Mouse (Mus musculus): ENCODE measurements around the gene C1qtnf1. TPM values are rescaled to one million over a fixed set of nuclear protein-coding genes. Genes with fewer than 3 reads are reported as not detected.

C1qtnf1 gene
- polyA plus RNA-seq, 1 experiment from 2014 or later: 3.3 TPM

DNA sequence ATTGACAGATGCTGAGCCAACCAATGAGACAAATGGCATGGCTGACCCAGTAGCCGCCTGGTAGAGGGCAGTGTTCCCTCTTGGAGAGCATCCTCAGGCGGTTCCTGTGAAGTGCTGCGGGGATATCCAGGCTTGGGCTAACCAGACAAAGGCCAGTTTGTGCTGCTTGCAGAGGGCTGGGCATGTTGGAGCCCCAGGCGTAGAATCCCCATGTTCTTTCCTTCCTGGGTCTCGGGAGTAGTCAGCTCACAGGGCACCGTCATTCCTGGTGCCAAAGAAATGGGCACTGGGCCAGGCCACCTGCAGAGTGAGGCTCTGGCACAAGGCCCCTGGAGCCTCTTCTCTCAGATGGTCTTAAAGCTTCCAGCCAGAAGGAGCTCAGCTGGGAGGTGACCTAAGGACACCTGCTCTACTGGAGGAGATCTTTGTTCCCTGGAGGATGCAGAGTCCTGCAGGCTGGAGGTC, 8.5 kb downstream of the C1qtnf1 start:
- Histone ChIP-seq H3K4me3 (ENCODE audit: low read depth, low read length) (no peak overlapping the region), H3K4me1 (ENCODE audit: control insufficient read depth, insufficient read depth, low read length) (peaks cover 24% of the 10 kb centered on the region), H3K27ac (ENCODE audit: low read depth, low read length) (no peak overlapping the region), H3K36me3 (ENCODE audit: control insufficient read depth, insufficient read depth, low read length) (no peaks in the 10 kb centered on the region), H3K9ac (replicated peaks; ENCODE audit: low read depth, low read length) (no peak overlapping the region), H3K4me2 (ENCODE audit: low read depth, low read length) (no peak overlapping the region), H3K9me3 (ENCODE audit: control insufficient read depth, low read length) (no peaks in the 10 kb centered on the region), H3K27me3 (ENCODE audit: control insufficient read depth, insufficient read depth, low read length) (no peaks in the 10 kb centered on the region)
- 37% methylated on average over 6 of the region's 6 CpGs for WGBS
- ATAC-seq (ENCODE audit: low read depth): peak; percentile 50; the same call in 1 of the 2 replicates

DNA sequence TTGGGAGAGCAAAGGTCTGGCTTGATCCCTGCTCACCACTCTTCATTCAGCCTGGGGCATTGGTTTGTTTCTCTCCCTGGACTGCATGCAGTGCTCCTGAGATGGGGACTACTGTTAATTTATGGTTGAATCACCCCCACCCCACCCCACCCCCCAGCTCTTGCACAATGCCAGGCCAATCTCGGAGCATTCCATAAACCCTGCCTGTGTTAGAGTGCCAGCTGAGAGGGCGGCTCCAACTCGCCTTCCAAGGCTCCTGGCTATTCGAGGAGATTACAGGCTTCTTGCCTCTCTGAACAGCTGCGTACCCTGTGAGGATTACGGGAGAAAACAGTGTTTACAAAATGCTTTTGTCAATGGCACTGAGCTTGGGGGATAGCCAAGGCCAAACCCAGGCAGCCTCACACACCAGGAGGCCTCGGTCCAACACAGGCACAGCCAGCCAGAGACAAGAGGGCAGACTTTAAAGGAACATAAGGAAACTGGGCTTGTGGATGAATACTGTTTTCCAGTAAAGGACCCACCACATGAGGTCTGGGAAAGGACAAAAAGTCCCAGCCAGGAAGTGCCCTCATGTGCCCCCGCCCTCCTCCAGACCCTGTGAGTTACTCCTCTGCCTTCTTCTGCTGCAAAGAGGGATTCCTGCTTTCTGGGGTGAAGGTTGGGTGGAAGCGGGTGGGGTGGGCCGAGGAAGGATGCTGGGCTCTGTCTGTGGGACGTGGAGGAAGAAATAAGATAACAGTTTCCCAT, 10.8 kb downstream of the C1qtnf1 start:
- Histone ChIP-seq H3K27ac (ENCODE audit: low read depth, low read length) (peak overlapping the region; percentile 62), H3K4me2 (ENCODE audit: low read depth, low read length) (no peak overlapping the region), H3K9ac (replicated peaks; ENCODE audit: low read depth, low read length) (no peak overlapping the region), H3K27me3 (ENCODE audit: control insufficient read depth, insufficient read depth, low read length) (no peaks in the 10 kb centered on the region), H3K4me3 (ENCODE audit: low read depth, low read length) (no peak overlapping the region), H3K4me1 (ENCODE audit: control insufficient read depth, insufficient read depth, low read length) (peaks cover 20% of the 10 kb centered on the region), H3K36me3 (ENCODE audit: control insufficient read depth, insufficient read depth, low read length) (no peaks in the 10 kb centered on the region), H3K9me3 (ENCODE audit: control insufficient read depth, low read length) (no peaks in the 10 kb centered on the region)
- WGBS: 15% methylated on average over 11 of the region's 11 CpGs
- ATAC-seq (ENCODE audit: low read depth): peak; percentile 65

DNA sequence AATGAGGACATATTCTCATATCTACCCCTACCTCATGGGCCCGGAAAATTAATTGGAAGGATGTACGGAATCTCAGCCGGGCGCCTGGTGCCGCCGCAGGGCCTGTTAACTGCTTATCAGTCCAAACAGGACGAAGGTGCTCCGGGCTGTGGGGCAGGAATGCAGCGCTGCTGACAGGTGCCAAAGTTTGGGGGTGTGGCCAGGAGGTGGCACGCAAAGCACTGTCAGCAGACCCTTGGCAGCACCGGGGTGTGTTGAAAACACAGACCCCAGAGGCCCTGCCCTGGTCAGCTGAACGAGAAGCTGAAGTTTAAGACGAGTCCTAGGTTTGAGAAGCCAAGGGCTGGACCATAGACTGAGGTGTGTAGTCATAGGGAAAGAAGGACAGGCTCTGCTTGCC, 14.7 kb downstream of the C1qtnf1 start:
- Histone ChIP-seq H3K4me1 (ENCODE audit: control insufficient read depth, insufficient read depth, low read length) (peaks cover 14% of the 10 kb centered on the region; the same call in 1 of the 2 replicates), H3K27ac (ENCODE audit: low read depth, low read length) (no peak overlapping the region), H3K4me2 (ENCODE audit: low read depth, low read length) (no peak overlapping the region), H3K9ac (replicated peaks; ENCODE audit: low read depth, low read length) (no peak overlapping the region), H3K9me3 (ENCODE audit: control insufficient read depth, low read length) (no peaks in the 10 kb centered on the region), H3K4me3 (ENCODE audit: low read depth, low read length) (no peak overlapping the region), H3K36me3 (ENCODE audit: control insufficient read depth, insufficient read depth, low read length) (no peaks in the 10 kb centered on the region), H3K27me3 (ENCODE audit: control insufficient read depth, insufficient read depth, low read length) (no peaks in the 10 kb centered on the region)
- WGBS: 70% methylated on average over 13 of the region's 13 CpGs
- ATAC-seq (ENCODE audit: low read depth): no peak

DNA sequence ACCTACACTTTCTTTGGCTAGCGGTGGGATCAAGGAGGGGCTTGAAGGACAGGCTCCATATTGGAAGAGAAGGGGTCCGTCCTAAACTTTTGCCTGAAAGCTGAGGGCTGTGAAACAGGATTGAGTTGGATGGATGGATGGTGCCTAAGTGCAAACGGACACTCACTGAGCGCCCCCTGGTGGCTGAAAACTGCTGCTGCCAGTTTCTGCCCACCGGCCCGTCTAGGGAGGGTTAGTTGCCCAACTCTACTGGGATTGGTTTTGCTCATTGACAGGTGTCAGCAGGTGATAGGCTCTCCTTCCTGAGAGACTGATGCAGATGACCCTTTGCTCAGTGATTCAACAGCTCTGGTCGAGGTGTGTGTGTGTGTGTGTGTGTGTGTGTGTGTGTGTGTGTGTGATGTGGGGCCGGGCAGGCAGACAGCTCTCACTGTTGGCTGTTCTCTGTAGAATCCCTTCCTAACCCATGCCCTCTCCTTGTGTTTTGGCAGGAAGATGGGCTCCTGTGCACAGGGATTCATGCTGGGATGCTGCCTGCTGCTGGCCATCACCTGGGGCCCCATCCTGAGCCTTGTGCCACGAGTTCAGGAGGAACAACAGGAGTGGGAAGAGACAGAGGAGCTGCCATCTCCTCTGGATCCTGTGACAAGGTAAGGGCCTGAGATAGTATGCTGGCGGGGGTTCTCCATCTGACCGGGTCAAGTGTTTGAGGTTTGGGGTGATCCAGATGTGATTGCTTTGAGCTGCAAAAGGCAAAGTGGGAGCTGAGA, 15.4 kb downstream of the C1qtnf1 start:
- Histone ChIP-seq H3K4me1 (ENCODE audit: control insufficient read depth, insufficient read depth, low read length) (peaks cover 10% of the 10 kb centered on the region; the same call in 1 of the 2 replicates), H3K36me3 (ENCODE audit: control insufficient read depth, insufficient read depth, low read length) (no peaks in the 10 kb centered on the region), H3K9ac (replicated peaks; ENCODE audit: low read depth, low read length) (no peak overlapping the region), H3K27me3 (ENCODE audit: control insufficient read depth, insufficient read depth, low read length) (no peaks in the 10 kb centered on the region), H3K4me2 (ENCODE audit: low read depth, low read length) (no peak overlapping the region), H3K27ac (ENCODE audit: low read depth, low read length) (no peak overlapping the region), H3K9me3 (ENCODE audit: control insufficient read depth, low read length) (no peaks in the 10 kb centered on the region), H3K4me3 (ENCODE audit: low read depth, low read length) (no peak overlapping the region)
- WGBS: 38% methylated on average over 11 of the region's 11 CpGs
- no peak for ATAC-seq (ENCODE audit: low read depth)

DNA sequence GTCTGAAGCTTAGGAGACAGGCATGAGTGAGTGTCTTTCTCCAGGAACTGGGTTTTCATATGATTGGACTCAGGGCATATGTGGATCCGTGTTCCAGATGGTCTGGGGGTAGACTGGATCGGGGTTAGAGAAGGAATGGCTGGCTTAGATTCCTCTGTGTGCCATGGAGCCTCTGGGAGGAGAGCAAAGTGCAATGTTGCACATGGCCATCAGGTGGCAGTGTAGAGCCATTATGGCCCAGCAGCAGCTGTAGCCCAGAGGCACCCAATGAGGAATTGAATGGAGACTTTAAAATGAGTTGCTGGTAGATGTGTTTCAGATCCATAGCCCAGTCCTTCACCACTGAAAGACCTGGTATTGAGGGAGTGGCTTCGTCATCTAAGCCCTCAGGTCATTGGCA, 17.8 kb downstream of the C1qtnf1 start:
- H3K27ac ChIP-seq (ENCODE audit: low read depth, low read length): no peak overlapping the region
- WGBS: 16% methylated on average over 3 of the region's 3 CpGs

DNA sequence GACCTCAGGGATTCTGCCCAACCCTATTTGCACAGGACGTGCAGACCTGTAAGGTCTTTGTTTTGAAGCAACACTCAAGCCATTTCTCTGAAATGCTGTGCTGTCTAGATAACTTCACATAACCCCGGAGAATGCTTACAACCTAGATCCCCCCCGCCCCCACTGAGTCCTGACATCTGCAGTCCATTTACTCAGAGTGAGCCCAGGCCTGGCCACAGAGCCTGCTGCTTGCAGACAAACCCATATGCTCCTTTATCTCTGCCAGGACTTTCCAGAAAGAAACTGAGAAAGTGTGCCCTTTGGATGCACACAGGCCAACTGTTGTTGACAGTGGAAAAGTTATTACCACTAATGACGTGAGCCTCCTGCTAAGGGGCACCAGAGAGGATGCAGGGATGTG, 19.3 kb downstream of the C1qtnf1 start:
- H3K27me3 ChIP-seq (ENCODE audit: control insufficient read depth, insufficient read depth, low read length): no peaks in the 10 kb centered on the region
- H3K9ac ChIP-seq (replicated peaks; ENCODE audit: low read depth, low read length): no peak overlapping the region
- no peak overlapping the region for H3K4me2 ChIP-seq (ENCODE audit: low read depth, low read length)
- no peak overlapping the region for H3K4me3 ChIP-seq (ENCODE audit: low read depth, low read length)
- 63% methylated on average over 4 of the region's 4 CpGs for WGBS
- H3K9me3 ChIP-seq (ENCODE audit: control insufficient read depth, low read length): no peaks in the 10 kb centered on the region
- H3K27ac ChIP-seq (ENCODE audit: low read depth, low read length): no peak overlapping the region
- no peaks in the 10 kb centered on the region for H3K4me1 ChIP-seq (ENCODE audit: control insufficient read depth, insufficient read depth, low read length)
- no peak for ATAC-seq (ENCODE audit: low read depth)
- H3K36me3 ChIP-seq (ENCODE audit: control insufficient read depth, insufficient read depth, low read length): no peaks in the 10 kb centered on the region

More for the DNA sequence above, 17.8 kb downstream of the C1qtnf1 start:
- H3K27me3 ChIP-seq (ENCODE audit: control insufficient read depth, insufficient read depth, low read length): no peaks in the 10 kb centered on the region
- H3K9ac ChIP-seq (replicated peaks; ENCODE audit: low read depth, low read length): no peak overlapping the region
- no peaks in the 10 kb centered on the region for H3K36me3 ChIP-seq (ENCODE audit: control insufficient read depth, insufficient read depth, low read length)
- H3K4me2 ChIP-seq (ENCODE audit: low read depth, low read length): no peak overlapping the region
- peak; percentile 52 for ATAC-seq (ENCODE audit: low read depth)
- H3K4me1 ChIP-seq (ENCODE audit: control insufficient read depth, insufficient read depth, low read length): no peaks in the 10 kb centered on the region
- no peak overlapping the region for H3K4me3 ChIP-seq (ENCODE audit: low read depth, low read length)
- H3K9me3 ChIP-seq (ENCODE audit: control insufficient read depth, low read length): no peaks in the 10 kb centered on the region

DNA sequence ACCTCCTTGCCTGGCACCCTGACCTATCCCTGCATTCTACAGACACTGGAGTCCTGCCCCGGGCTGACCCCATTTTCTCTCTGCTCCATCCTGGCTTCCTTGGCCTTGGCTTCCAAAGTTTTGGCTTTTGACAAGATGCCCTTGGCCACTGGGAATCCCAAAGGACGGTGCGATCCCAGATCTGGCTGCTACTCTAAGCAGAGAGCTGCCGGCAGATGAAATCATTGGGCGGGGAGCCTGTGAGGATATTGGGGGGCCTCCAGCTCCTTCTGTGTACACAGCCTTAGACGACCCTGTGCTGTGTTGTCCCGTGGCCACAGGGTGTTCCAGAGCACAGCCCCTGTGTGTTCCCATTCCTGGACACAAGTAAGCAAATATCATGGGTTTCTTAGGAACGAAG, 20.4 kb downstream of the C1qtnf1 start:
- Histone ChIP-seq H3K4me2 (ENCODE audit: low read depth, low read length) (no peak overlapping the region), H3K9ac (replicated peaks; ENCODE audit: low read depth, low read length) (no peak overlapping the region), H3K4me1 (ENCODE audit: control insufficient read depth, insufficient read depth, low read length) (no peaks in the 10 kb centered on the region), H3K9me3 (ENCODE audit: control insufficient read depth, low read length) (no peaks in the 10 kb centered on the region), H3K36me3 (ENCODE audit: control insufficient read depth, insufficient read depth, low read length) (no peaks in the 10 kb centered on the region), H3K27me3 (ENCODE audit: control insufficient read depth, insufficient read depth, low read length) (no peaks in the 10 kb centered on the region), H3K27ac (ENCODE audit: low read depth, low read length) (no peak overlapping the region), H3K4me3 (ENCODE audit: low read depth, low read length) (no peak overlapping the region)
- 87% methylated on average over 8 of the region's 8 CpGs for WGBS
- no peak for ATAC-seq (ENCODE audit: low read depth)

DNA sequence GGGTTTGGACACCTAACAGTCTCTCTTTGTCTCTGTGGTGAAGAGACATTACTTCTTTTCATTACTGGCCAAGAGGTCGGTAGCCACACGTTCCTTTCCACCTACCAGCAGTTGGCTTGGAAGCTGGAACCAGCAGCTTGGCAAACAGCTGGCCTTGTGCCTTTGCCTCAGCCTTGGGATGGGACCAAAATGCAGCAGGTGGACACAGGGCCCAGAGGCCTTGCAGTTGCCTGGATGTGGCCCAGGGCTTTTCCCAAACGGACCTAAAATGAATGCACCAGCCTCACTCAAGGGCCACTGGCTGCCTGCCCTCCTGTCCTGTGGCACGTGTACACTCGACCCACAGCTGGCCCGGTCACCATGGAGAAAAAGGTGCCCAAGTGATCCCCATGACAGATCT, 23.2 kb downstream of the C1qtnf1 start:
- H3K9me3 ChIP-seq (ENCODE audit: control insufficient read depth, low read length): no peaks in the 10 kb centered on the region
- no peaks in the 10 kb centered on the region for H3K27me3 ChIP-seq (ENCODE audit: control insufficient read depth, insufficient read depth, low read length)
- H3K27ac ChIP-seq (ENCODE audit: low read depth, low read length): no peak overlapping the region
- H3K4me2 ChIP-seq (ENCODE audit: low read depth, low read length): no peak overlapping the region
- no peak for ATAC-seq (ENCODE audit: low read depth)
- H3K4me1 ChIP-seq (ENCODE audit: control insufficient read depth, insufficient read depth, low read length): no peaks in the 10 kb centered on the region
- H3K4me3 ChIP-seq (ENCODE audit: low read depth, low read length): no peak overlapping the region
- no peaks in the 10 kb centered on the region for H3K36me3 ChIP-seq (ENCODE audit: control insufficient read depth, insufficient read depth, low read length)
- H3K9ac ChIP-seq (replicated peaks; ENCODE audit: low read depth, low read length): no peak overlapping the region
- WGBS: 82% methylated on average over 6 of the region's 6 CpGs

DNA sequence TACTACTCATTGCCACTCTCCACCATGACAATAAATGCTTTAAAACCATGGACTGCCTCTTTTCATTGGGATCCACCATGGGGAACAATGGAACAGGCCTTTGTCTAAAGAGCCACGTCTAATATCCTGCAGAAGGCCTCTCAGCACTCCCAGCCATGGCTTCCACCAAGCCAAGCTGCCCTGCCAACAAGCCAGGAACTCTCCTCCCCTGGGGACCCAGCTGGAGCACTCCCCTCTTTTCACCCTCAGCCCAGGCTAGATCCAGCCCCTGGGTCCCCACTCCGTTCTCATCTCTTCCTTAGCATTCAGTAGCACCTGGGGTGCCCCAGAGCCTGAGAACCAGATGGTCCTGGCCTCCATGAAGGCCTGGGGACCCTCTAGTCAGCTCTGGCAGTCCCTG, 25.0 kb downstream of the C1qtnf1 start:
- no peak overlapping the region for H3K4me2 ChIP-seq (ENCODE audit: low read depth, low read length)
- WGBS: 51% methylated on average over 2 of the region's 2 CpGs
- no peak overlapping the region for H3K9ac ChIP-seq (replicated peaks; ENCODE audit: low read depth, low read length)
- H3K4me1 ChIP-seq (ENCODE audit: control insufficient read depth, insufficient read depth, low read length): no peaks in the 10 kb centered on the region
- no peak overlapping the region for H3K4me3 ChIP-seq (ENCODE audit: low read depth, low read length)
- H3K36me3 ChIP-seq (ENCODE audit: control insufficient read depth, insufficient read depth, low read length): no peaks in the 10 kb centered on the region
- no peak overlapping the region for H3K27ac ChIP-seq (ENCODE audit: low read depth, low read length)
- ATAC-seq (ENCODE audit: low read depth): no peak
- no peaks in the 10 kb centered on the region for H3K9me3 ChIP-seq (ENCODE audit: control insufficient read depth, low read length)
- H3K27me3 ChIP-seq (ENCODE audit: control insufficient read depth, insufficient read depth, low read length): no peaks in the 10 kb centered on the region
